Mouse (Mus musculus): Measurements from ENCODE around the gene Dnajc19. TPM values are rescaled to one million over a fixed set of nuclear protein-coding genes. Genes with fewer than 3 reads are reported as not detected.

The Dnajc19 gene
- polyA plus RNA-seq (2015; fragmentation: Illumina TruSeq; extraction: RNeasy Lipid Tissue Mini Kit (QIAGEN cat#74804); ENCODE audit: insufficient read depth, low replicate concordance): 108 TPM

GRCm38 (mm10) chr3:34080900-34081662, at the start of gene Dnajc19:
Gene Dnajc19, minus strand, starts transcription at chr3:34081321.

GRCm38 (mm10) chr3:34019540-34020381, 61.4 kb downstream of the Dnajc19 start, which contains the start of gene Fxr1:
Gene Fxr1, plus strand, starts transcription at chr3:34019943.

Other genes with a start within 250 kb of the Dnajc19 start
- gene Ccdc39, start 237.0 kb downstream of the Dnajc19 start, polyA plus RNA-seq (2015; fragmentation: Illumina TruSeq; extraction: RNeasy Lipid Tissue Mini Kit (QIAGEN cat#74804); ENCODE audit: insufficient read depth, low replicate concordance): 0.81 TPM
- gene Fxr1, start 61.4 kb downstream of the Dnajc19 start, polyA plus RNA-seq (2015; fragmentation: Illumina TruSeq; extraction: RNeasy Lipid Tissue Mini Kit (QIAGEN cat#74804); ENCODE audit: insufficient read depth, low replicate concordance): 121 TPM

All from spleen, adult 10 weeks (tissue).